Mouse (Mus musculus) heart, embryonic 14.5 days (tissue): ENCODE data around the gene Kiss1r. TPM values are rescaled to one million over a fixed set of nuclear protein-coding genes. Genes with fewer than 3 reads are reported as not detected.

Experiments used
- ATAC-seq: fragments of 200-750 bp; cut with Nextera tagmentation; 2 replicates; pipeline ENCODE4 v1.8.0; 2017; ENCODE audit warnings: low read depth, moderate TSS enrichment; ENCODE audit not compliant: insufficient number of reproducible peaks, insufficient read depth, low FRiP score
- H3K27ac ChIP-seq, 2 experiments: fragments of 200-500 bp in 1 of 2; fragments of 300-500 bp in 1 of 2; sonication (generic) in 1 of 2; replicated peaks in 1 of 2; 2 replicates each; pipeline ENCODE4 v1.5.1; 2012 to 2014; ENCODE audit warnings: low read depth in 2 of 2, low read length in 2 of 2, control low read depth in 1 of 2, mild to moderate bottlenecking in 1 of 2, mixed read lengths in 1 of 2; ENCODE audit not compliant: control insufficient read depth in 1 of 2, insufficient read depth in 1 of 2
- H3K27me3 ChIP-seq: fragments of 300-500 bp; sonication (generic); 2 replicates; pipeline ENCODE4 v1.6.1; 2014; ENCODE audit warnings: mild to moderate bottlenecking, low read length, control low read depth; ENCODE audit not compliant: control insufficient read depth, insufficient read depth
- H3K36me3 ChIP-seq: fragments of 300-500 bp; sonication (generic); 2 replicates; pipeline ENCODE4 v1.6.1; 2014; ENCODE audit warnings: mild to moderate bottlenecking, control low read depth, low read length, mixed read lengths; ENCODE audit not compliant: control insufficient read depth, insufficient read depth
- H3K4me1 ChIP-seq, 2 experiments: fragments of 200-500 bp in 1 of 2; fragments of 300-500 bp in 1 of 2; sonication (generic) in 1 of 2; 2 replicates each; pipeline ENCODE4 v1.6.1; 2012 to 2014; ENCODE audit warnings: low read length in 2 of 2, control low read depth in 1 of 2, mixed read lengths in 1 of 2; ENCODE audit not compliant: control insufficient read depth in 2 of 2, insufficient read depth in 2 of 2
- H3K4me2 ChIP-seq: fragments of 300-500 bp; sonication (generic); 2 replicates; pipeline ENCODE4 v1.6.1; 2014; ENCODE audit warnings: mild to moderate bottlenecking, low read length
- H3K4me3 ChIP-seq, 2 experiments: fragments of 200-500 bp in 1 of 2; fragments of 300-500 bp in 1 of 2; sonication (generic) in 1 of 2; 2 replicates each; pipeline ENCODE4 v1.5.1; 2012 to 2014; ENCODE audit warnings: low read length in 2 of 2, mild to moderate bottlenecking in 2 of 2, control low read depth in 1 of 2, low read depth in 1 of 2, moderate library complexity in 1 of 2; ENCODE audit not compliant: control insufficient read depth in 1 of 2, insufficient read depth in 1 of 2
- H3K9ac ChIP-seq: fragments of 300-500 bp; sonication (generic); 2 replicates; pipeline ENCODE4 v1.6.1; 2014; ENCODE audit warnings: mild to moderate bottlenecking, low read length
- H3K9me3 ChIP-seq: fragments of 300-500 bp; sonication (generic); 2 replicates; pipeline ENCODE4 v1.6.1; 2016; ENCODE audit warnings: low read length, control low read depth; ENCODE audit not compliant: control insufficient read depth
- WGBS: fragments of 180-500 bp; shearing (Covaris S2); extraction: QIAGEN DNeasy Blood & Tissue Kit; methylation state at CpG from one replicate; pipeline ENCODE4 v1.1.7; 2014; 5-methylcytosine and 5-hydroxymethylcytosine counted together
- polyA plus RNA-seq: library from polyadenylated mRNA; unstranded; fragments of >200 nt; fragmentation: Nextera tagmentation; extraction: Ambion mirVana; gene quantifications from 2 replicates; pipeline ENCODE4 v1.2.1, GENCODE M21; 2014

Kiss1r gene
- polyA plus RNA-seq, 1 experiment from 2014 or later = 0.70 TPM

- H3K4me1 ChIP-seq = peaks cover 2 to 12% of the 10 kb centered on the region in 2 experiments; a peak in 3 of 4 replicates
- no peak within 1 kb of the TSS for H3K27ac ChIP-seq
- H3K9me3 ChIP-seq = no peaks in the 10 kb centered on the region
- H3K4me3 ChIP-seq = peak within 1 kb of the TSS; percentile 40 to 46
- H3K36me3 ChIP-seq = peaks cover 34% of the 10 kb centered on the region
- peak within 1 kb of the TSS; percentile 59 for H3K9ac ChIP-seq
- H3K4me2 ChIP-seq = peak within 1 kb of the TSS; percentile 82
- no peak for ATAC-seq
- WGBS = 8% methylated on average over 47 of the region's 47 CpGs
- peaks cover 20% of the 10 kb centered on the region for H3K27me3 ChIP-seq
Measured at GRCm38 (mm10) chr10:79970415-79971182, 53.8 kb downstream of the Kiss1r start, which contains the start of gene Grin3b. TSS of gene Grin3b (plus strand) at chr10:79970715.

DNA sequence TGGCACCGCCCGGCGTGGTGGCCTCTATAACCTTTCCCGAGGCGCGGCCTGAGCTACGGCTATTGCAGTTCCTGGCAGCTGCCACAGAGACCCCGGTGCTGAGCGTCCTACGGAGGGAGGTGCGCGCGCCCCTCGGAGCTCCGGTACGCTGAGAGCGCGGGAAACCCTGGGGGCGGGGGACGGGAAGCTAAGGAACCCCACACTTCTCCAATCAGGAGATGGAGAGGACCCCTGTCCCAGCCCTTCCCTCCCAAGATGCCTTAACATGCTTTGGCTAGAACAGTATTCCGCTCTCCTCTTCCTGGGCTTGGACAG is 54.4 kb downstream of the Kiss1r start:
- Histone ChIP-seq H3K27ac (no peak overlapping the region), H3K9me3 (no peaks in the 10 kb centered on the region), H3K4me2 (peak overlapping the region; percentile 82), H3K36me3 (peaks cover 34% of the 10 kb centered on the region), H3K4me3 (peak overlapping the region; percentile 40 to 46), H3K9ac (peak overlapping the region; percentile 59), H3K4me1 (peaks cover 2 to 12% of the 10 kb centered on the region in 2 experiments; a peak in 3 of 4 replicates), H3K27me3 (peaks cover 20% of the 10 kb centered on the region)
- no peak for ATAC-seq
- 3% methylated on average over 21 of the region's 21 CpGs for WGBS

Other genes with a start within 250 kb of the Kiss1r start
- 44.5 and 48.2 TPM in 2 replicates for gene Tpgs1, start 247.6 kb upstream of the Kiss1r start, polyA plus RNA-seq
- 106 and 109 TPM in 2 replicates for gene Cdc34, start 234.8 kb upstream of the Kiss1r start, polyA plus RNA-seq
- 0.77 and 0.94 TPM in 2 replicates for gene Gzmm, start 228.0 kb upstream of the Kiss1r start, polyA plus RNA-seq
- gene Bsg, start 212.5 kb upstream of the Kiss1r start, polyA plus RNA-seq = 989 and 1,200 TPM in 2 replicates
- 0.05 and 0.19 TPM in 2 replicates for gene Hcn2, start 200.3 kb upstream of the Kiss1r start, polyA plus RNA-seq
- 20.2 and 27.4 TPM in 2 replicates for gene Polrmt, start 170.4 kb upstream of the Kiss1r start, polyA plus RNA-seq
- 0.12 and 0.38 TPM in 2 replicates for gene Fgf22, start 161.9 kb upstream of the Kiss1r start, polyA plus RNA-seq
- gene Rnf126, start 150.0 kb upstream of the Kiss1r start, polyA plus RNA-seq = 54.4 and 62.5 TPM in 2 replicates
- gene Fstl3, start 139.7 kb upstream of the Kiss1r start, polyA plus RNA-seq = 19.9 and 21.1 TPM in 2 replicates
- 0.08 TPM in 1 of 2 replicates, not detected in the other for gene Prss57, start 126.0 kb upstream of the Kiss1r start, polyA plus RNA-seq
- 58.3 and 68.1 TPM in 2 replicates for gene Palm, start 123.4 kb upstream of the Kiss1r start, polyA plus RNA-seq
- gene Misp, start 96.0 kb upstream of the Kiss1r start, polyA plus RNA-seq = 0.61 and 1.5 TPM in 2 replicates
- gene Ptbp1, start 62.5 kb upstream of the Kiss1r start, polyA plus RNA-seq = 62.7 and 78.9 TPM in 2 replicates
- 1.4 and 2.0 TPM in 2 replicates for gene Prtn3, start 42.5 kb upstream of the Kiss1r start, polyA plus RNA-seq
- 6.9 and 9.4 TPM in 2 replicates for gene Plppr3, start 42.3 kb upstream of the Kiss1r start, polyA plus RNA-seq
- 0.42 TPM in 1 of 2 replicates, not detected in the other for gene Elane, start 30.7 kb upstream of the Kiss1r start, polyA plus RNA-seq
- not detected in 2 replicates for gene Cfd, start 26.1 kb upstream of the Kiss1r start, polyA plus RNA-seq
- 34.7 TPM in 2 replicates for gene Med16, start 8.0 kb upstream of the Kiss1r start, polyA plus RNA-seq
- 4.6 TPM in 1 of 2 replicates, not detected in the other for gene Gm26602, start 6.1 kb upstream of the Kiss1r start, polyA plus RNA-seq
- 96.7 and 98.5 TPM in 2 replicates for gene R3hdm4, start 4.2 kb downstream of the Kiss1r start, polyA plus RNA-seq
- 1.9 and 2.8 TPM in 2 replicates for gene Arid3a, start 10.1 kb downstream of the Kiss1r start, polyA plus RNA-seq
- gene Wdr18, start 43.2 kb downstream of the Kiss1r start, polyA plus RNA-seq = 73.2 and 84.4 TPM in 2 replicates
- gene Grin3b, start 53.7 kb downstream of the Kiss1r start, polyA plus RNA-seq = 0.09 and 0.18 TPM in 2 replicates
- gene Tmem259, start 67.4 kb downstream of the Kiss1r start, polyA plus RNA-seq = 16.2 and 20.3 TPM in 2 replicates
- gene Cnn2, start 71.6 kb downstream of the Kiss1r start, polyA plus RNA-seq = 265 and 275 TPM in 2 replicates
- gene Abca7, start 79.5 kb downstream of the Kiss1r start, polyA plus RNA-seq = 1.6 and 1.7 TPM in 2 replicates
- 3.0 and 3.4 TPM in 2 replicates for gene Arhgap45, start 99.7 kb downstream of the Kiss1r start, polyA plus RNA-seq
- gene Polr2e, start 122.8 kb downstream of the Kiss1r start, polyA plus RNA-seq = 146 and 162 TPM in 2 replicates
- 715 and 757 TPM in 2 replicates for gene Gpx4, start 130.2 kb downstream of the Kiss1r start, polyA plus RNA-seq
- gene Sbno2, start 188.6 kb downstream of the Kiss1r start, polyA plus RNA-seq = 9.5 and 9.6 TPM in 2 replicates
- 14.6 and 17.7 TPM in 2 replicates for gene Stk11, start 198.8 kb downstream of the Kiss1r start, polyA plus RNA-seq
- 988 and 1,015 TPM in 2 replicates for gene Atp5d, start 221.7 kb downstream of the Kiss1r start, polyA plus RNA-seq
- gene Cbarp, start 223.9 kb downstream of the Kiss1r start, polyA plus RNA-seq = 1.6 and 2.6 TPM in 2 replicates
- gene Midn, start 231.3 kb downstream of the Kiss1r start, polyA plus RNA-seq = 21.2 and 25.8 TPM in 2 replicates
- 79.4 and 80.7 TPM in 2 replicates for gene Cirbp, start 249.0 kb downstream of the Kiss1r start, polyA plus RNA-seq